Mouse (Mus musculus) limb, embryonic 11.5 days (tissue): ENCODE results near the gene Tnfrsf1b. TPM values are rescaled to one million over a fixed set of nuclear protein-coding genes. Genes with fewer than 3 reads are reported as not detected.

Experiments used
- ATAC-seq: fragments of 200-750 bp; cut with Nextera tagmentation; 2 replicates; pipeline ENCODE4 v1.8.0; 2017; ENCODE audit warnings: low read depth; ENCODE audit not compliant: insufficient number of reproducible peaks, low FRiP score, low TSS enrichment
- DNase-seq: peaks from one replicate; pipeline ENCODE4 v3.0.0-alpha.2; 2015; ENCODE audit warnings: low spot score
- H3K27ac ChIP-seq: fragments of 300-500 bp; sonication (generic); replicated peaks from 2 replicates; pipeline ENCODE4 v1.5.1; 2014; ENCODE audit warnings: low read depth, mild to moderate bottlenecking, low read length
- H3K27me3 ChIP-seq: fragments of 300-500 bp; sonication (generic); 2 replicates; pipeline ENCODE4 v1.6.1; 2014; ENCODE audit warnings: mild to moderate bottlenecking, low read length, mixed read lengths; ENCODE audit not compliant: control insufficient read depth, insufficient read depth
- H3K36me3 ChIP-seq: fragments of 300-500 bp; sonication (generic); 2 replicates; pipeline ENCODE4 v1.6.1; 2014; ENCODE audit warnings: mild to moderate bottlenecking, low read length, moderate library complexity, mixed read lengths; ENCODE audit not compliant: control insufficient read depth, insufficient read depth
- H3K4me1 ChIP-seq: fragments of 300-500 bp; sonication (generic); 2 replicates; pipeline ENCODE4 v1.6.1; 2014; ENCODE audit warnings: low read length, mixed read lengths; ENCODE audit not compliant: control insufficient read depth, insufficient read depth
- H3K4me2 ChIP-seq: fragments of 300-500 bp; sonication (generic); 2 replicates; pipeline ENCODE4 v1.6.1; 2014; ENCODE audit warnings: low read depth, mild to moderate bottlenecking, moderate library complexity; ENCODE audit not compliant: severe bottlenecking
- H3K4me3 ChIP-seq: fragments of 300-500 bp; sonication (generic); 2 replicates; pipeline ENCODE4 v1.5.1; 2014; ENCODE audit warnings: low read depth, low read length
- H3K9ac ChIP-seq: fragments of 300-500 bp; sonication (generic); 2 replicates; pipeline ENCODE4 v1.6.1; 2014; ENCODE audit warnings: mild to moderate bottlenecking, low read length
- H3K9me3 ChIP-seq: fragments of 300-500 bp; sonication (generic); 2 replicates; pipeline ENCODE4 v1.6.1; 2016; ENCODE audit warnings: low read length; ENCODE audit not compliant: control insufficient read depth
- WGBS: fragments of 180-500 bp; shearing (Covaris S2); extraction: QIAGEN DNeasy Blood & Tissue Kit; methylation state at CpG from one replicate; pipeline ENCODE4 v1.1.7; 2014; 5-methylcytosine and 5-hydroxymethylcytosine counted together
- polyA plus RNA-seq: library from polyadenylated mRNA; unstranded; fragments of >200 nt; fragmentation: Nextera tagmentation; extraction: Ambion mirVana; gene quantifications from 2 replicates; pipeline ENCODE4 v1.2.1, GENCODE M21; 2014

Gene Tnfrsf1b
- 2.2 TPM in 2 replicates for polyA plus RNA-seq

- H3K27ac ChIP-seq = no peak within 1 kb of the TSS
- peak within 1 kb of the TSS; percentile 43 for H3K4me3 ChIP-seq
- H3K4me1 ChIP-seq = 0 out of 2 replicates have a peak, but pooled peaks cover 5% of the 10 kb centered on the region
- H3K9ac ChIP-seq = peak within 1 kb of the TSS; percentile 50
- DNase-seq (peak; percentile 59), ATAC-seq (peak; percentile 80)
- peak within 1 kb of the TSS; percentile 93 for H3K4me2 ChIP-seq
- H3K36me3 ChIP-seq = no peaks in the 10 kb centered on the region
- under 1% methylated on average over 44 of the region's 47 CpGs for WGBS
- no peaks in the 10 kb centered on the region for H3K9me3 ChIP-seq
- H3K27me3 ChIP-seq = peaks cover 9% of the 10 kb centered on the region
Measured at GRCm38 (mm10) chr4:145246173-145247011, at the start of gene Tnfrsf1b. TSS of gene Tnfrsf1b (minus strand) at chr4:145246870.

GRCm38 (mm10) chr4:145295589-145296300, 49.1 kb upstream of the Tnfrsf1b start:
- no peaks in the 10 kb centered on the region for H3K4me1 ChIP-seq
- no peak overlapping the region for H3K27ac ChIP-seq
- no peaks in the 10 kb centered on the region; the same call in 1 of the 2 replicates for H3K9me3 ChIP-seq
- WGBS = 48% methylated on average over 5 of the region's 5 CpGs
- no peak overlapping the region for H3K9ac ChIP-seq
- no peak overlapping the region for H3K4me2 ChIP-seq
- no peak overlapping the region for H3K4me3 ChIP-seq
- ATAC-seq (no peak), DNase-seq (peak; percentile 71)
- no peaks in the 10 kb centered on the region for H3K36me3 ChIP-seq
- no peaks in the 10 kb centered on the region for H3K27me3 ChIP-seq

GRCm38 (mm10) chr4:145294588-145294987, 47.9 kb upstream of the Tnfrsf1b start:
- Histone ChIP-seq H3K9ac (no peak overlapping the region), H3K4me3 (no peak overlapping the region), H3K4me1 (no peaks in the 10 kb centered on the region), H3K9me3 (no peaks in the 10 kb centered on the region; the same call in 1 of the 2 replicates), H3K27ac (no peak overlapping the region), H3K36me3 (no peaks in the 10 kb centered on the region), H3K4me2 (no peak overlapping the region), H3K27me3 (no peaks in the 10 kb centered on the region)
- ATAC-seq (no peak), DNase-seq (no peak)
- 91% methylated on average over 5 of the region's 5 CpGs for WGBS

GRCm38 (mm10) chr4:145286369-145287120, 39.9 kb upstream of the Tnfrsf1b start:
- DNase-seq (peak; percentile 81), ATAC-seq (peak; percentile 49; the same call in 1 of the 2 replicates)
- Histone ChIP-seq H3K4me3 (no peak overlapping the region), H3K9ac (no peak overlapping the region), H3K36me3 (no peaks in the 10 kb centered on the region), H3K27me3 (no peaks in the 10 kb centered on the region), H3K4me2 (no peak overlapping the region), H3K4me1 (no peaks in the 10 kb centered on the region), H3K27ac (no peak overlapping the region), H3K9me3 (no peaks in the 10 kb centered on the region)
- WGBS = 49% methylated on average over 4 of the region's 4 CpGs

- Histone ChIP-seq H3K4me3 (no peak overlapping the region), H3K36me3 (no peaks in the 10 kb centered on the region), H3K4me2 (no peak overlapping the region), H3K27me3 (no peaks in the 10 kb centered on the region), H3K9ac (no peak overlapping the region), H3K4me1 (no peaks in the 10 kb centered on the region), H3K9me3 (no peaks in the 10 kb centered on the region), H3K27ac (no peak overlapping the region)
- no peak for ATAC-seq
- DNase-seq = no peak
- 95% methylated on average over 4 of the region's 4 CpGs for WGBS
Measured at GRCm38 (mm10) chr4:145284675-145285074, 38.0 kb upstream of the Tnfrsf1b start.

- H3K9me3 ChIP-seq = no peaks in the 10 kb centered on the region
- H3K4me2 ChIP-seq = no peak overlapping the region
- H3K27me3 ChIP-seq = no peaks in the 10 kb centered on the region
- no peak overlapping the region for H3K9ac ChIP-seq
- no peak for ATAC-seq
- H3K4me1 ChIP-seq = no peaks in the 10 kb centered on the region
- no peak overlapping the region for H3K4me3 ChIP-seq
- WGBS = 73% methylated on average over 6 of the region's 6 CpGs
- H3K27ac ChIP-seq = no peak overlapping the region
- DNase-seq = no peak
- no peaks in the 10 kb centered on the region for H3K36me3 ChIP-seq
Measured at GRCm38 (mm10) chr4:145283441-145283840, 36.8 kb upstream of the Tnfrsf1b start.

GRCm38 (mm10) chr4:145280966-145281365, 34.3 kb upstream of the Tnfrsf1b start:
- Histone ChIP-seq H3K9me3 (no peaks in the 10 kb centered on the region), H3K27ac (no peak overlapping the region), H3K4me2 (no peak overlapping the region), H3K4me1 (no peaks in the 10 kb centered on the region), H3K9ac (no peak overlapping the region), H3K4me3 (no peak overlapping the region), H3K36me3 (no peaks in the 10 kb centered on the region), H3K27me3 (no peaks in the 10 kb centered on the region)
- WGBS = 79% methylated on average over 6 of the region's 6 CpGs
- ATAC-seq (no peak), DNase-seq (no peak)

GRCm38 (mm10) chr4:145278724-145279370, 32.2 kb upstream of the Tnfrsf1b start:
- no peaks in the 10 kb centered on the region for H3K36me3 ChIP-seq
- no peak overlapping the region for H3K27ac ChIP-seq
- H3K9ac ChIP-seq = no peak overlapping the region
- no peaks in the 10 kb centered on the region for H3K9me3 ChIP-seq
- ATAC-seq = no peak
- no peak overlapping the region for H3K4me2 ChIP-seq
- no peaks in the 10 kb centered on the region for H3K27me3 ChIP-seq
- WGBS = 88% methylated on average over 3 of the region's 3 CpGs
- H3K4me3 ChIP-seq = no peak overlapping the region
- no peaks in the 10 kb centered on the region for H3K4me1 ChIP-seq
- DNase-seq = no peak
